Mouse (Mus musculus) olfactory bulb, adult 2 months (tissue): ENCODE data around the gene Tas1r1.

Experiments
- CTCF ChIP-seq: fragments of 200-500 bp; IDR thresholded peaks from 2 replicates; pipeline ENCODE4 v1.5.1; 2012; ENCODE audit warnings: low read depth, mild to moderate bottlenecking, low read length, moderate library complexity; ENCODE audit not compliant: insufficient read depth
- POLR2A ChIP-seq: fragments of 200-500 bp; IDR thresholded peaks from 2 replicates; pipeline ENCODE4 v1.6.1; 2012; ENCODE audit warnings: mild to moderate bottlenecking, low read depth, low read length, moderate library complexity; ENCODE audit not compliant: insufficient read depth

DNA sequence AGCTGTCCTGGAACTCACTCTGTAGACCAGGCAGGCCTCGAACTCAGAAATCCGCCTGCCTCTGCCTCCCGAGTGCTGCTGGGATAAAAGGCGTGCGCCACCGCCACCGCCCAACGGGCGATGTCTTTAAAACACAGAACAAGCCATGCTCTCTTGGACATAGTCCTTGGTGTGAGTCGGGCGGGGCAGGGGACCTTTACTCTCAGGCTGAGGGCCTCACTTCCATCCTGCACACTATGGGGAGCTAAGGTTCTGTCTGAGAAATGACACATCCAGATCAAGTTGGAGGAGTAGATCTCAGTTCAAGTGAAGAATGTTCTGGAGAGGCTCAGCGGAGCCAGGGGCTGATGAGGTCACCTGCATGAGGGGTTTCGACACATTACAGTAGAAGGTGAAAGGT is 5.4 kb downstream of the Tas1r1 start:
- TF ChIP-seq CTCF (no peak), POLR2A (no peak)
